Mouse (Mus musculus) right cerebral cortex, adult 2 months (tissue): ENCODE results near the gene Olfr550.
"Not testable (repeated sequence)": the region's sequence is repeated elsewhere in the genome, so short reads cannot be mapped to it uniquely, and the experiment has no call there.

Source experiments
- DNase-seq, 2 experiments: peaks; one replicate each; pipeline ENCODE4 v3.0.0; 2021 to 2022; ENCODE audit warnings: low spot score in 2 of 2

Gene Olfr550

DNA sequence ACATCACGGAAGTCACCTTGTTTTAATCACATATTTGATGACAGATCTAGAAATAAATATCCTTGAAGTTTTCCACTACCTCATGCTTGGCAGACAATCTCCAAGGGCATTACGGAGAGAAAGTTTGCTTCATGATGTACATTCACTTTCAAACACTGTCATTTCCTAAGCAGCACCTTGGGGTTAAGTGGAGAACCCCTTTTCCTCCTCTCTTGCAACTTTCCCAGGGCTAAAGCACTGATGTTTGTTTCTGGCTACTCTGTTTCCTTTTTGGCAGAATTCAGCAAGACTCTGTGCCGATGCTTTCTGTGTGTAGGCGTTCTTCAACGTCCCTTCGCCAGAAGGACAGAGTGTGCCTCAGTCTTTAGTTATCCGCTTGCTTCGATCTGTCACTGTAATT is at the start of gene Olfr550:
Gene Olfr550, plus strand, starts transcription at position 301 of the 400 bp plus-strand sequence.
- DNase-seq: peak in 1 of 2 experiments; percentile 9

DNA sequence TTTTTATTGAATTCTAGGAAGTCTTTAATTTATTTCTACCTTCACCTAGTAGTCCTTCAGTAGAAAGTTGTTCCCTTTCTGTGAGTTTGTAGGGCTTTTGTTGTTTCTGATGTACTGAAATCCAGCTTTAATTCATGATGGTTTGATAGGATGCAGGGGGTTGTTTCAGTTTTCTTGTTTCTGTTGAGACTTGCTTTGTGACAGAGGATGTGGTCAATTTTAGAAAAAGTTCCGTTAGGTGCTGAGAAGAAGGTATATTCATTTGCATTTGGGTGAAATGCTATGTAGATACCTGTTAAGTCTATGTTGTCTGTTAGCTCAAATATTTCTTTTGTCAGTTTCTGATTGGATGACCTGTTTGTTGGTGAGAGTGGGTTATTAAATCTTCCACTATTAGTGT is 42.2 kb upstream of the Olfr550 start:
- no peak for DNase-seq

DNA sequence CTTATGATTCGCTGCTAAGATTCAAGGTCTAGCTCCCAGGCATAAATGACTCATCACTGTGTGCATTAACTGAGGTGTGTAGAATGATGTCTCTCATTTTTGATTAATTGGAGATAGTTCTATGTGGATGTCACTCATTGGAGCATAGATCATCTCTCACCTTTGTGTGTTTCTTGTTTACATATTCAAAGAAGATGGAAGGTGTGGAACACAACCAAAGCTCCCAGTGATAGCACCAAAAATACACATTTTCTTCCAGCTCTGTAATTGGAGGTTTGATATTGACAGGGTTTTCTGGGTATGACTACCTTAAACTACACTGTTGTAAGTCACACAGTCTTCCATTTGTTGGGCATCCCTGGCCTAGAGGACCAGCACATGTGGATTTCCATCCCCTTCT is 36.8 kb upstream of the Olfr550 start, which contains the start of gene Olfr547:
Gene Olfr547, plus strand, starts transcription at position 301 of the 400 bp plus-strand sequence.
- no peak for DNase-seq

DNA sequence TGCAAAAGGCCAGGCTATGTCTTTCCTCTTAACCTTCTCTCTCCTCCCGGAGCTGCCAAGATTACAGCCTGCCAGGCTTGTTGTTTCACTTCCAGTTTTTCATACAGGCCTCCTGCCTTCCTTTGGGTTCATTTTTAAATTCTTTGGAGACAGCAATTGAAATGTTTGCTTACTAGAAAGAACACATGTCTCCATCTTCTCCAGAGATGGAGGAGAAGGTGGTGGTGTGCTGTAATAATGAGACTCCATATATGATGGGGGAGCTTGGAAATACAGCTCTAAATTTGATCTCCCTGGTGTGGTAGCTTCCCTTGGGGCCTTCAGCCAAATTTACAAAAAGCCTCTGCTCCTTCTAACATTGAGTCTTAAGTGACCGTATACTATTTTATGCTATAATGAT is 30.6 kb upstream of the Olfr550 start, which contains the start of gene Olfr548-ps1:
Gene Olfr548-ps1, plus strand, starts transcription at position 301 of the 400 bp plus-strand sequence.
- DNase-seq: no peak

DNA sequence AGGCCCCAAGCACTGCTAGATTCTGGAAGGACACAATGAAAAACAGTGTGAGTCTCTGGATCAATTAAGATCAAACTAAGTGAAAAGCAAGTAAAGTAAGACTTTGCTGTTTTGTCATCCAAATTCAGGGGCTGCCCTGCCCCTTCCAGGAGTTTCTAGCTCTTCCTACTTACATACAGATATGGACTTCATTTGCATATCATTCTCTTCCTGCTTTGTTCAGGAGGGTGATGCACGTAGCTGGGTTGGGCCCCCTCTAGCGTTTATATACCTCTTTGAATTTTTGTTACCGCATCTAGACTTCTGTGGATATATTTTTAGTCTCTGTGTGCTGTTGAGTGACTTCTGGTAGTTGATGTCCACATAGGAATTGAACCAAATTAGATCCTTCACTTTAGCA is 30.0 kb upstream of the Olfr550 start:
- no peak for DNase-seq

DNA sequence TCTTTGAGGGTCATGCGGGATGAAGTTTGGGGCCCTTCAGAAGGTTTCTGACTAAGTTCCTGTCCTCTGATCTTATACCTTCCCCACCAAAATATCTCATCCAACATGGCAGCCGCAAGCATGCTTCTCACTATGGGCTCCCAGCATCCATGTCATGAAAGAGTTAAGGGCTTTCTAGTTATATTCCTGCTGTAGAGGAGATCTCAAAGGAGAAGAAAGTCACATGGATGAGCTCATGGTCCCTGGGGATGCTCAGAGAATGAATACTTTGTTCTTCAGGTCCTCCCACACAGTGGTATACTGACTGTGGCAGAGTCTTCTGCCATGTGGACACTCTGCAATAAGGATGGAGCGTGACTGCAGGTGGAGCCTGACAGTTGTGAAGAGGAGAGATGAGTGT is 21.7 kb upstream of the Olfr550 start, which contains the start of gene Olfr549:
Gene Olfr549, plus strand, starts transcription at position 301 of the 400 bp plus-strand sequence.
- DNase-seq: no peak

DNA sequence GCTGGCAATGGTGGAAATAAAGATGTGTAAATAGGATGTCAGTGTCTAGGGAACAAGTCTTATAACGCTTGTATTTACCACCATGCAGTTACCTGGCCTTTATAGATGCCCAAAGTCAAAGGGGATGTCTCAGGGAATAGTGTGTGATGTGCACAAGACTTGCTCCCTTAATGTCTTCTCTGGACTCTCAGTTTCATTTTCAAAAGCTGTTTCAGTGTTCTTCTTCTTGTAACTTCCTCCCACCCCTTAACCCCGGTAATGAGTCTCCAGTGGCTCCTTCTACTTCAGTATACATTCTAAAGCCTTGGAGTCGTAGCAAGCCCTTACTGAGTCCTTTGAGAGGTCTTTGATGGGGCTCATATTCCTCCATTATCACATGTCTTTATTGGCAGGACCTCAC is 18.0 kb upstream of the Olfr550 start:
- DNase-seq: no peak

DNA sequence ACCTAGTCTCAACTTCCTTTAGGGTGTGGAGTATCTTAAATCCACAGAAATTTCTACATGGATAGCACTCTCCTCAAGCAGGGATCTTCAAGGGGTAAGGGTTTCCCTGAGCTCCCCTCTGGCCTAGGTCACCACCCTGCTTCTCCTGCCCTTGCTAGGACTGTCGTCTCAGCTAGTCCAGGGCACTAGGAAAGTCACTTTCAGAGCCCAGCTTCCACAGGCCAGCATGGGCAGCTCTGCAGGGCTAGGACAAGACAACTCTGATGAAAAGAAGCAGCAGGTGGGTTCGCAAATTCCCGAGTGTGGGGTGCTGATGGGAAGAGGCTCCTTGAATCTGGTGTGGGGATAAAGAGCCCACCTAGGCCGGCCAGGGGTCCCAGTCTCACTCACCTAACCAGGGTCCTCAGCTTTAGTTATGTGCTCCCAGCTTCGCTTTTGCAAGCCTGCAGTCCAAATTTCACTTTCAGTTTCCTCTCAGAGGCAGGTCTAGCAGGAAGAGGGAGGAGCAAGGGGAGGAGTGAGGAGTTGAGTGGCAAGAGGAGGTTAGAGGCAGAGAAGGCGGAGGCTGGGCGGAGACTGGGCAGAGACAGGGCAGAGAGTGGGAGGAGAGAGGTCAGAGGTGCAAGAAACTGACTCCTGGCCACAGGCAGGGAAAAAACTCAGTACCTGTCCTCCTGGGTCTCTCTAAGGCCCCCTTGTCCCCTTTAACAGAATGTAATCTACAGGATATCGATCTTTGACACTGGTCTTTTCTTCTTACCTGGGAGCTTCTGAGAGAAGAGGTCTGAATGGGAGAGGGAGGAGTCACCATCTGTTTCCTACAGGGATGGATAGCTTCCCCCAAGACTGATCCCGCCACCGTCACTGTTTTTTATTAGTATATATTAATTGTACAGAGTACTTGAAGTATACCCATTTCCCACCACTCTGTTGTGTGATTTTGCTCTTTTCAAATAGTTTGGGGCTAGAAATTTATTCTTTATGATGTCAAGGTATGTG is 5.9 kb upstream of the Olfr550 start, which contains the start of gene Trim21:
Gene Trim21, minus strand, starts transcription at position 488 of the 999 bp plus-strand sequence.
- DNase-seq: peak; percentile 49 to 52

DNA sequence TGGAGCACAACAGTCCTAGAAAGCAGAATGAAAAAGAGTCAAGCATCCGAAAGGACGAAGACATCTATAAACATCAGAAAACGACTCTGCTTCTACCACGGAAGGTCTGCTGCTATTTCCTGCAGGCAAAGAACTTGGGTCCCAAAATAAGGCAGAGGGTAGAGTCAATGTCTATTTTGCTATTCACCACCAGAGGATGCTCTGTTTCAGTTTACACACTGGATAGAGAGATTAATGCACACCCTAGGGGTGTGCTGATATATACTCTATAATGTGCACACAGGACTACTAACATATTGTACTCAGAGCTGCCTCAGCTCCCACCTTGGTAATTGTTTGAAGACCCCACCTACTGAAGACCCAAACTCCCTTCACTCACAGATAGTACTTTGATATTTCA is 5.0 kb upstream of the Olfr550 start:
- DNase-seq: no peak

DNA sequence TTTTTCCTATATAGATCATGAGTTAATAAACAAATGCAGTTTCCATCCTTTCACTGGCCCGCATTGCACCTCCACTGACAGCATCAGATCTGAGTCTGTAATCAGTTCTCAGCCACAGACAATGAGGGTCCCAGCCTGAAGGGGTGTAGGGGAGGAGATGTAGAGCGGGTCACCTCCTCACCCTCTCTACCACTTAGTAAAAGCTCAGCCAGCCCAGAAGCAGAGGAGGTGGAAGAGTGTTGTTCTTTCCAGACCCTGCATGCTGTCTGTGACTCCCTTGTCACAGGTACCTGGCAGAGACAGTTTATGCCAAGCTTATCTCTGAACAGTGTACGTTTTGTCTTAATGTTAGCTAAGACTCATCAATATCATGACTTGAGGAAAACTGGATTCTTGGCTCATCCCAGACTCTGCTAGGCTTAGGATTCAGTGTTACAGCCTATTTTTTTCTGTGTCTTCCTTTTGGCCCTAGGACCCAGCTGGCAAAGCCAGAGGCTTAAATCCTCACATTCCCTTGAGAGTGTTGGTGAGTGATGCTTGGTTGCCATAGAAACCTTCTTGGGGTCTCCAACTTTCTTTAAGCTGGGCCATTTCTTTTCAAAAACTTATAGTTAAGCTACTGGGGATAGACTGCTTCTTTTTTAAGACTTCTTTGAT is 2.1 kb downstream of the Olfr550 start:
- DNase-seq: no peak

DNA sequence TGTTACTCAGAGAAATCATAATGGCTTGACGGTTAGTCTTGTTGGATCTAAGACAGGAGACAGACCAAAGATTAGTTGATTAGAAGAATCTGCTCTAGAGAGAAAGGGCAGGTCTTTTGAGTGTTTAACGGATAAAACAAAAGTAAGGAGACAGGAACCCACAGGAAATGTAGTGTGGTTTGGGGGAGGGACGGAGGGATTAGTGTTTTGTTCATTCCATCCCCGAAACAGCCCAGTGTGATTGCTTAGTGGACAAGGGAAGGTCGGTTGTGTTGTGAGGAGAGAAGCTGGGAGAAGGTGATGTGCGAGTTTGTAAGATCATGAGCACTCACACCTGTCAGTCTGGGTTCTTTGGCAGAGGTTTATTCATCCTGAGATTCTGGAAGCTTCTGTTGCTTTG is 4.8 kb downstream of the Olfr550 start:
- DNase-seq: no peak

DNA sequence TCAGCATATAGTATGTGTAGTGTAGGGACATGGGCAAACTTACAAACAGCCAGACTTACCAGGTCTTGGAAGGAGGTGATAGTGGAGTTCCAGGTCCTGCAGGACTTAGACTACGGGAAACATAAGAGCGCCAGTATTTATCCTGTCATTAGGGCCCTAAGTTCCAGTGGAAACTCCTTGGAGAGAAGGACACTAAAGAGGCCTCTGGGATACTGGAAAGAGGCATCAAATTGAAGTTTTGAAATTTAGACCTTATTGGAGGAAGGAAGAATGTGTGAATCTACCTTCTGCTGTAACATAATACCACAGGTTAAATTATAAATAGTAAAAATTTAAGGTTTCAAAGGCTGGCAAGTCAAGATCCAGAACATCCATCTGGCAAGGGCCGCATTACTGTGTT is 20.5 kb downstream of the Olfr550 start, which contains the start of gene Olfr551:
Gene Olfr551, minus strand, starts transcription at position 101 of the 400 bp plus-strand sequence.
- DNase-seq: no peak

DNA sequence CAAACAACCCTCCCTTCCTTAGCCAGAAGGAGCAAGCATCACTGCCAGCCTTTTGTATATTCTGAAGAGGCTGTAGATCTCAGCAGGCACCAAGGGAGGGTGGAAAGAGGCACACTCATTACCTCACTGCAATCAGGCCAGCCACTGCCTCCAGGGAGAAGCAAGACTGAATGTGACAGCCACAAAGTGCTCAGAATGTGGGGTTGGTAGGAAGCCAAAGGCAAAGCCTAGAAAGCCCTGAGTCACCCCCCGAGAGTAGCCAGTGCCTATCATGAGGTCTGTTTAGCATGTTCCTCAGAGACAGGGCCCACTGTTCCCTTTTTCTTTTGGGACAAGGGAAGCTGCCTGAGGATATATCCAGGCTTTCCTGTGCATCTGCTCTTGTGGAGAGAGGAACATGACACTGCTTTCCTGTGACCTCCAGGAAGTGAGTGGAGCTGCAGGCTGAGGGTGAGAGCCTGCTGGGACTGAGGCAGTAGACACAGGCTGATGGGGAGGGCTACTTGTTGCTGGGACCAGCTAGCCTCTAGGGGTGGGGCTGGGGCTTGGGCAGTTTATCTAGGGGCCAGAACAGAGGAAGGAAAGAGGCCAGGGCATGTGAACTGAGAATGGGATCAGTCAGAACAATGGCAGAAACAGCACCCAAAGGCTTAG is 26.3 kb downstream of the Olfr550 start, which contains the start of gene Olfr552:
Gene Olfr552, plus strand, starts transcription at position 393 of the 654 bp plus-strand sequence.
- DNase-seq: no peak

DNA sequence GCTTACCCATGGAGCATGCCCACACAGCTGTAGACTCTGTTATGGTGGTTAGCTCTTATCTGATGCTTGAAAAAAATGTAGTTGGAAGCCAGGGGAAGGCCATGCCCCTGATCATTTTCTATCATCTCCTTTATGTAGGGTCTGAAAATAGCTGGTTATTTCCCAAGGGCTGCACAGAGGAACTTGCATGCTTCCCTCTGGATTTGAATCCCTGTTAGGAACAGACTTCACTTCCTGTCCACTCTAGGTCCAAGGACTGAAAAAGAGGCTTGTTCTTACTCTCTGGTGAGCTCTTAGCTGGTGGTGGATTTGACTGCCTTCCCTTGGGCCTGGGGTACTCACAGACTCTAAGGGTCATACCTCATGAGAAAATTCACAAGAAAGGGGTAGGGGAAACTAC is 46.9 kb downstream of the Olfr550 start, which contains the start of gene Olfr553:
Gene Olfr553, minus strand, starts transcription at position 101 of the 400 bp plus-strand sequence.
- no peak for DNase-seq

DNA sequence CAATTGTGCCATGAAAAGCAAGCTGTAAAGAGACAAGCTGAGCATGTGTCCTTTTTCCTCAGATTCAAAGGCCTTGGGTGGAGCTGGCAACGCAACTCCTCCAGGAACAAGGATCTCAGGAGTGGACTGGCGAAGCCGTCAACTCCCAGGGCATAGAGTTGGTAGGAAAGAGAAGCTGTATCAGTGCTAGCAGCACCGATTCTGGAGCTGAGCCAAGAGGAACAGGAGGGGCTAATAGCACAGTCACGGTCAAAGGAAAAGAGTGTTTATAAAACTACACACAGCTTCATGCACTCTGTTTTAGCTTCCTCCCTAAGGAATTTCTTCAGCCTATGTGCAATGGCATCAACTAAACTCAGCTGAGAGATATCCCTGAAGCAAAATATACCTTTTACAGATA is 48.4 kb downstream of the Olfr550 start:
- DNase-seq: no peak

DNA sequence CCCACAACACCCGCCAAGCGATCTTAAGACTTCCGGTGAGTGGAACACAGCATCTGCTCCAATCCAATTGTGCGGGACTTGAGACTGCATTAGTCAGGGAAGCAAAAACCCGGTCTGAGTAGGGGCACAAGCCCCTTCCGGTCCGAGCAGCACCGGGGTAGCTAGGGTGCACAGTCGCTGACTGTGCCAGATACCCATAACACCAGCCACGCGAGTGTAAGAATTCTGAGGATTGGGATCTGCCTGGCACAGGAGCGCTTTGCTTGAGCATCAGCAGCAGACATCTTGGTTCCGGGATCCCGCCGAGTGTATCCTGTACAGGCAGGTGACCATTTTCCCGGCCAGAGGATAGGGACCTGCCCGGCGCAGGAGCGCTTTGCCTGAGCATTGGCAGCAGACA is 49.1 kb downstream of the Olfr550 start:
- not testable (repeated sequence) for DNase-seq
